Mouse (Mus musculus): ENCODE measurements around the gene Vmn2r87.
"Not testable (repeated sequence)": the region's sequence is repeated elsewhere in the genome, so short reads cannot be mapped to it uniquely, and the experiment has no call there.

The Vmn2r87 gene

DNA sequence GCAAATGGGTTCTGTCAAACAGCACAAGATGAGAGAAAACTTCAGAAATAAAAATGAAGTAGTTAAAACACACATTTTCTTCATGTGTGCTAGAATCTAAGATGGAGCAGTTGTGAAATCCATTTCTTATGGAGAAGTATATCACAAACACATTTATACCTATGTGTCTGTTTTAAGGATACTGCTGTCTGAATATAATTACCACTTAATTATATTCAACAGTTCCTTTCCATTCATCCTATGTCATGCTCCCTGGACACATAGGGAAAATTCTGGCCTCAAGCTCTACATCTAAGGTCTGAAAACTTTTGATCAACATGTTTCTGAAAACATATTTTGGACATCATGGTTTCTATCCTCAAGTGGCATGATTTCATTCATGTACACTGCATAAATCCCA lies at the start of gene Vmn2r87:
Gene Vmn2r87, minus strand, starts transcription at position 101 of the 400 bp plus-strand sequence.
- in situ Hi-C loops (cut with MboI; ENCODE audit: unreplicated experiment in 2 of 2) = no loop called here

GRCm38 (mm10) chr10:130544331-130544730 lies 47.1 kb upstream of the Vmn2r87 start:
- in situ Hi-C loops (cut with MboI; ENCODE audit: unreplicated experiment in 2 of 2) = not testable (repeated sequence)

DNA sequence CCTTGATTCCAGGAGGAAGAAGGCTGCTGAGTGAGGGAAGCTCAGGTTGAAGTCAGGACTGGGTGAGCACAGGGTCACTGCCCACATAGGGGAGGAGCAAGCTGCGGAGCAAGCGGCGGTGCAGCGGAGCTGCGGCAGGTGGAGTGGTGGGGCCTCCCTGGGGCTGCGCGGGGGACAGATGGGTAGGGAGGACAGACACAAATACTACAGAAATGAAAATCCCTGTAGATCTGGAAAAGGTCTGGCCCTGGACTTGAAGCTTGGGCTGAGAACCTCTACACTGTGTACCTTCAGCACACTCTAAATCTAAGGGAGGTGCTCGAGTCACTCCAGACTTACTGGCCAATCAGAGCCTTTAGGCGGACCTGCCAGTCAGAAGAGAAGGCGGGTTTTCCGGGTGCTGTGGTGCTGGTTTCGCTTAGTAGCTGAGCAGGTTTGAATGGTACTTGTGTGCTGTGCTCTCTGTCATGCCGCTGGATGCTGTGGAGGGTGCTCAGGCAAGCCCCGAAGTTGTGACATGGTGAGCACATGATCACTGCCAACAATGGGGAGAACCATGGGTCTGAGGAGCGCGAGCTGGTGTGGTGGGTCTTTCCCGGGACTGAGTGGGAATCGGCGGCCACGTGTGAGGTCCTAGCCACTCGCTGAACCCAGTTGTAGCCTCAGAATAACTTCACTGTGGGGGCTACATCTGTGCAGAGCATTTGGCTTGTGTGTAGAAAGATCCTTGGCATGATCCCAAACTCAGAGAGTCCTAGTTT lies 44.9 kb upstream of the Vmn2r87 start:
- in situ Hi-C loops (cut with MboI; ENCODE audit: unreplicated experiment in 2 of 2) = not testable (repeated sequence)

DNA sequence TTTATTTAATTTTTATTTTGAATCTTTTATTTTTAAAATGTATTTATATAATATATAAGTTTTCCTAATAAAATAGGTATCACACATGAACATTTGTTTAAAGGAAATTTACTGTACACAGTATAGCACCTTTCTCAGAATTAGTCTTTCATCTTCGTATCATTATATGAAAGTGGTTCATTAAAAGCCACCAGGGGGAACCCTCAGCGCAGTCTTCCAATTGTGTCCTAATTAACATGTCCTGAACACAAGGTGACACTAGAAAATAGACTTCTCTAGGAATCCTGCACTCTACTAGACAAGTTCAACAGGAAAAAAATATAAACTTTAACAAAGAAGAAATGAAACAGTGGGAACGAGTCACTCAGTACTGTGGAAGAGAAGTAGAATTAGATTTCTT lies 38.9 kb upstream of the Vmn2r87 start:
- in situ Hi-C loops (cut with MboI; ENCODE audit: unreplicated experiment in 2 of 2) = no loop called here

DNA sequence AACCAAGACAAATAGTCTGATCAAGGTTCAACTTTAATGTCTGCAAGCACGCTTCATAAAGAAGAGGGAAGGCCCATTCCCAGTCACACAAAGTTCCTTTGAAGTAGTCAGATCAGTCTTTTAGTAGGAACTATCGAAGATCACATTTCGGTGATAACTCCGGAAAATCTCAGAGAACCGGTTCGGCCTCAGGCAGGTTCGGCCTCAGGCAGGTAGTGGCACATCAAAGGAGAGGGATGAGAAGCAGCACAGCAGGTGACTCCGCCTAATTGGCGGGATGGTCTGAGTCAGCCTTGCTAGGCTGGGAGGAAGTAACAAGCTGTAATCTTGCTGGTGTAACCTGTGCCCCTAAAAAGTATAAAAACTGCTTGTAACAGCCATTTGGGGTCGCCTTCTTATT lies 30.7 kb upstream of the Vmn2r87 start:
- in situ Hi-C loops (cut with MboI; ENCODE audit: unreplicated experiment in 2 of 2) = no loop called here

DNA sequence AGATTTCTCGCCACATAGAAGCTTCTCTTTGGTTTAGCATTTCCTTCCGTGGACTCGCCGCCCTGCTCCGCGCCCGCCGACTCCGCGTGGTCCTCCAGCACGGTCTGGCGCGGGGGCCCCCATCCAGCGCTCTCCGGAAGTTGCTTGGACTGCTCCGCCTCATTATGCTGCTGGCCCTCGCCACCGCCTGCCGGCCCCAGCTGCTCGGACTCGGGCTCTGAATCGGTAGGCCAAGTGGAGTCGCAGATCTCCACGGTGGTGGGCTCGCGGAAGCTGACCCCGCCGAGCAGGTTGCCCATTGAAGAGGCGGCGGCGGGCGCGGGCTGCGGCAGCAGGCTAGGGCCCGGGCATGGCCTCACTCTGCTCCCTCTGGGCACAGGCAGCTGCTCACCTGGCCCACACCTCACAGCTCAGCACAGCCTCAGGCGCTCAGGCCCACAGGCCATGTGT lies 26.9 kb downstream of the Vmn2r87 start:
- in situ Hi-C loops (cut with MboI; ENCODE audit: unreplicated experiment in 2 of 2) = no loop called here

DNA sequence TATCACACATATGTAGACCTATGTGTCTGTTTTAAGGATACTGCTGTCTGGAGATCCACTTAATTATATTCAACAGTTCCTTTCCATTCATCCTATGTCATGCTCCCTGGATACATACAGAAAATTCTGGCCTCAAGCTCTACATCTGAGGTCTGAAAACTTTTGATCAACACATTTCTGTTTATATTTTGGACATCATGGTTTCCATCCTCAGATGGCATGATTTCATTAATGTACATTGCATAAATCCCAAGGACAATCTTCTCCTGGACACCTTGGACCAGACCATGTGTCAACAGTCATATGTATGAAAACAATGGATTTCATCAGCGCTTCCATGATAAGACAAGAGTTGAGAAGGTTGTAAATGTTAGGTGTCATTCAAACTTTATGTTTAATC lies 41.2 kb downstream of the Vmn2r87 start, which contains the start of gene Vmn2r86:
Gene Vmn2r86, minus strand, starts transcription at position 101 of the 400 bp plus-strand sequence.
- in situ Hi-C loops (cut with MboI; ENCODE audit: unreplicated experiment in 2 of 2) = not testable (repeated sequence)

GRCm38 (mm10) chr10:130444776-130445175 lies 52.4 kb downstream of the Vmn2r87 start:
- in situ Hi-C loops (cut with MboI; ENCODE audit: unreplicated experiment in 2 of 2) = no loop called here

GRCm38 (mm10) chr10:130434185-130434898 lies 62.9 kb downstream of the Vmn2r87 start:
- in situ Hi-C loops (cut with MboI; ENCODE audit: unreplicated experiment in 2 of 2) = not testable (repeated sequence)

DNA sequence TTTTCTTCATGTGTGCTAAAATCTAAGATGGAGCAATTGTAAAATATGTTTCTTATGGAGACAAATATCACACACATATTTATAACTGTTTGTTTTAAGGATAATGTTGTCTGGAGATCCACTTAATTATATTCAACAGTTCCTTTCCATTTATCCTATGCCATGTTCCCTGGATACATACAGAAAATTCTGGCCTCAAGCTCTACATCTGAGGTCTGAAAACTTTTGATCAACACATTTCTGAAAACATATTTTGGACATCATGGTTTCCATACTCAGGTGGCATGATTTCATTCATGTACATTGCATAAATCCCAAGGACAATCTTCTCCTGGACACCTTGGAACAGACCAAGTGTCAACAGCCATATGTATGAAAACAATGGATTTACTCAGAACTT lies 67.6 kb downstream of the Vmn2r87 start, which contains the start of gene Vmn2r85:
Gene Vmn2r85, minus strand, starts transcription at position 101 of the 400 bp plus-strand sequence.
- in situ Hi-C loops (cut with MboI; ENCODE audit: unreplicated experiment in 2 of 2) = not testable (repeated sequence)

GRCm38 (mm10) chr10:130422368-130422767 lies 74.8 kb downstream of the Vmn2r87 start:
- in situ Hi-C loops (cut with MboI; ENCODE audit: unreplicated experiment in 2 of 2) = not testable (repeated sequence)

Data from v-Abl transformed pro-B cells (cell line).